Mouse (Mus musculus): Measurements from ENCODE around the gene D3Ertd254e.
"Not testable (repeated sequence)": the region's sequence is repeated elsewhere in the genome, so short reads cannot be mapped to it uniquely, and the experiment has no call there.

Gene D3Ertd254e

GRCm38 (mm10) chr3:36150934-36151686 lies at the start of gene D3Ertd254e:
D3Ertd254e (plus strand) TSS chr3:36151017.
- in situ Hi-C loops (cut with MboI, MseI), result loop anchor here in 1 of 2 experiments (10.0 kb wide), 1 partner anchor 1496 kb away; the partner anchor contains the start of gene Sox2

- in situ Hi-C loops (cut with MboI, MseI), result no loop called here
Observed at GRCm38 (mm10) chr3:36116076-36116475, 34.7 kb upstream of the D3Ertd254e start.

- in situ Hi-C loops (cut with MboI, MseI), result no loop called here
Observed at GRCm38 (mm10) chr3:36119684-36120548, 30.9 kb upstream of the D3Ertd254e start.

- in situ Hi-C loops (cut with MboI, MseI), result not testable (repeated sequence)
Observed at GRCm38 (mm10) chr3:36126176-36126575, 24.6 kb upstream of the D3Ertd254e start.

DNA sequence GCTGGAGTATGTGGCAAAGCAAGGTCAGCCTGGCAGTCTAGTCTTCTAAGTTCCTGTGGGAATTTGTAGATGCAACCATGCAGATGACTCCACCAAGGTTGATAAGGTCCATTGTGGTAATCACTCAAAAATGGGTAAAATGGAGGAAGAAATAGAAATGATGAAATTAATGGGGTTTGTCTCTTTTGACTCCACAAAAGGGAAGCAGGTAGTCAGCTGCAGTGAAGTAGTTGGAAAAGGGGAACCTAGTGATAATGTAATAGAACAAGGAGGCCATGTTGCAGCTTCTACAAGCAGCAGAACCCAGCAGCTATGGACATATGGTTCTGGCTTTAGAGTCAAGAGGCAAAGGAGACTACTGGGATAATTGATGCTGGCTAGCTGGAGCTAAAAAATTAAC lies 14.7 kb upstream of the D3Ertd254e start:
- in situ Hi-C loops (cut with MboI, MseI), result loop anchor here (5.0 kb wide), 3 partner anchors 159 to 449 kb away; no protein-coding TSS in a partner anchor

DNA sequence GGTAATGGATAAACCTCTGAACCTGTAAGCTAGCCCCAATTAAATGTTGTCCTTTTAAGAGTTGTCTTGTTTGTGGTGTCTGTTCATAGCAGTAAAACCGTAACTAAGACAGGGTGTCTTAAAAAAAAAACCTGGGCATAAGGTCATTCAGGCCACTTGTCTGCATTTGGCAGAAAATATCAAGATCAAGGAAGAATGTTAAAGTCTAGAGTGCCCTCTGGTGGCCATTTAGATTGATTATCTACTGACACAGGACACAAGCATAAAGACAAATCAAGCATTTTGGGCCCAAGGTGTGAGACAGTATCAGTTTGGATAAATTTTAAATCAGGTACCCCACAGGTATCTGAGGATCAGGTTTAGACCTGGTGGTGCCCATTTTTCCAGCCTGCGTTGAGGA lies 13.3 kb upstream of the D3Ertd254e start:
- in situ Hi-C loops (cut with MboI, MseI), result loop anchor here (5.0 kb wide), 3 partner anchors 160 to 450 kb away; no protein-coding TSS in a partner anchor

GRCm38 (mm10) chr3:36138171-36138660 lies 12.6 kb upstream of the D3Ertd254e start:
- in situ Hi-C loops (cut with MboI, MseI), result loop anchor here (5.0 kb wide), 3 partner anchors 161 to 451 kb away; no protein-coding TSS in a partner anchor

- in situ Hi-C loops (cut with MboI, MseI), result loop anchor here (5.0 kb wide), 3 partner anchors 162 to 452 kb away; no protein-coding TSS in a partner anchor
Observed at GRCm38 (mm10) chr3:36138996-36139395, 11.8 kb upstream of the D3Ertd254e start.

DNA sequence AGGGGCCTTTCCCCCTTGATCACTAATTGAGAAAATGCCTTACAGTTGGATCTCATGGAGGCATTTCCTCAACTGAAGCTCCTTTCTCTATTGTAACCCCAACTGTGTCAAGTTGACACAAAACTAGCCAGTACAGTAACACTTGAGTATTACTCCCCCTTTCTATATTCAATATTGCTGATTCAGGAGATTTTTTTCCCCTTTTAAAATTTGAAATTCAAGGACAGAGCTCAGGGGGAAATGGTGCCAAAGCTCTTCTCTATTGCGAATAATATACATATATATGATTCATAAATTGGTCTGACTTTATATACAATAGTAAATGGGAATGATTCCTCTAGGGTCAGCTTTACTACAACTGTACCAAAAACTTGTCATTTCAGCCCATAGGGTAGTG lies 282 bp upstream of the D3Ertd254e start:
- in situ Hi-C loops (cut with MboI, MseI), result loop anchor here in 1 of 2 experiments (10.0 kb wide), 1 partner anchor 1496 kb away; the partner anchor contains the start of gene Sox2

GRCm38 (mm10) chr3:36155268-36155667 lies 4.5 kb downstream of the D3Ertd254e start:
- in situ Hi-C loops (cut with MboI, MseI), result loop anchor here in 1 of 2 experiments (10.0 kb wide), 1 partner anchor 1500 kb away; the partner anchor contains the start of gene Sox2

DNA sequence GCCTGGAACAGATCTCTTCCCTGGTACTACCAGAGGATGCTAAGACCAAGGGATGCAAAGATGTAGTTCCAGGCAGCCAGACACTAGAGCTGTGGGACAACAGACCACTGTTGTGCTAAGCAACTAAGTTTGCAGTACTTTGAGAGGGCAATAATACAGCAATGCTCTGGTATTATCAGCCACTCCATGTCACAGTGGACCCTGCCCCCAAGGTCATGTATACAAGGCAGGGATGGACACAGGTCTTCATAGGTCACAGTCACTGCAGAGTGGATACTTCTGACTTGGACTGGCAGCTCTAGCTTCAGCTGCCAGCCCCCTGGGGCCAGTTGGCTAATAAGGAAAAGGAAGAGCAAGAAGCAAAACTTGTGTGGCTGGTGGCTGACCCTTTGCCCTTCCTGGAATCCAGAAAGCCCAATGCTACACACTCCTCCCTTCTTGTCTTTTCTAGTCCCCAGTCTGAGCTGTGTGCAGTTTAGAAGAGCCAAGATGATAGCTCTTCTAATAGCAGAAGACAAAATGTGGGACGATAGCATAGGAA lies 19.9 kb downstream of the D3Ertd254e start:
- in situ Hi-C loops (cut with MboI, MseI), result no loop called here

DNA sequence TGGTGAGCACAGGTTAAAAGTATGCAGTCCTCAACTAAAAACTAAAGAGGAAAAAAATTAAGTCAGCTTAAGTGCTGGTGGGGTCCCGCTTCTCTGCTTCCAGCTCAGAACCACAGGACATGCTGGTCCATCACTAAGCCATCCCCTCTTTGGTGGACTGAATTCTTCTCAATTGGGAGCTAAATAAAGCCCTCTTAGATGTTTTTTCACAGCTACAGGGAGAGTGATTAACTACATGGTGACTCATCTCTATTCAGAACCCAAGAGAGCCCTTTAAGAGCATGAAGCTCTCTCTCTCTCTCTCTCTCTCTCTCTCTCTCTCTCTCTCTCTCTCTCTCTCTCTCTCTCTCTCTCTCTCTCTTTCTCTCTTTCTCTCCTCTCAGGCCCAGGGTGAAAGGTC lies 20.5 kb downstream of the D3Ertd254e start:
- in situ Hi-C loops (cut with MboI, MseI), result no loop called here

GRCm38 (mm10) chr3:36173761-36174160 lies 22.9 kb downstream of the D3Ertd254e start:
- in situ Hi-C loops (cut with MboI, MseI), result no loop called here

DNA sequence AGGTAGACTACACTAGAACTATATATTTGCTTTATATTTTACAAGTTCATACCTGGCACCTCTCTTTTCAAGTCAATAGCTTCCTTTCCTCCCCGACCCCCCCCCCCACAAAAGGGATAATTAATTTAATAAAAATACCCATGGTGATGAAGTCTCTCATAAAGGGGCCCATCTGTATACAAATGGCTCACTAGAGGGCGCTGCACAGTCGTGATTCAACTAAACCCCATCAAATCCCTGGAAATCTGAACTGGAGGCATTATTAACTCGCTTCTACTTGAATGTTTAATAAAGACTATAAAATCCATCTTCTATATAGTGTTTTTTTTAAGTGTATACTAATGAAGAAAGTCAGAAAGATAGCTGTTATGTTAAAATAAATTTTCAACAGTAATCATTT lies 30.7 kb downstream of the D3Ertd254e start:
- in situ Hi-C loops (cut with MboI, MseI), result no loop called here

GRCm38 (mm10) chr3:36186510-36186909 lies 35.7 kb downstream of the D3Ertd254e start:
- in situ Hi-C loops (cut with MboI, MseI), result no loop called here

DNA sequence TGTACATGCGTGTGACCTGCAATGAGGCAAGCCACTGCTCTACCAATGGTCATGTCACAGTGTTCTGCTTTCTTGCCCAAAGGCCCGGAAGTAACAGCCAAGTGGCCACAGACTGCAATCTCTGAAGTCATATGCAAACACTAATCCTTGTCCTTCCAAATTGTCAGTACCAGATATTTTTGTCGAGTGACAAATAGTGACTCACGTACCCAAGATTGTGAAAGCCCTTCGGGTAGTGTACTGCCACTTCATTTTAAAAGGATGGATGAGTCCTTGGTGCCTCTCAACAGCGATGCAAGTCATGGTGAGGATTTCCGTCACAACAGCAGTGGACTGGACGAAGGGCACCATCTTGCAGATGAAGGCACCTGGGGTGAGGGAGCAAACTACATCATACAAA lies 38.4 kb downstream of the D3Ertd254e start:
- in situ Hi-C loops (cut with MboI, MseI), result no loop called here

- in situ Hi-C loops (cut with MboI, MseI), result no loop called here
Observed at GRCm38 (mm10) chr3:36201098-36201497, 50.3 kb downstream of the D3Ertd254e start.

DNA sequence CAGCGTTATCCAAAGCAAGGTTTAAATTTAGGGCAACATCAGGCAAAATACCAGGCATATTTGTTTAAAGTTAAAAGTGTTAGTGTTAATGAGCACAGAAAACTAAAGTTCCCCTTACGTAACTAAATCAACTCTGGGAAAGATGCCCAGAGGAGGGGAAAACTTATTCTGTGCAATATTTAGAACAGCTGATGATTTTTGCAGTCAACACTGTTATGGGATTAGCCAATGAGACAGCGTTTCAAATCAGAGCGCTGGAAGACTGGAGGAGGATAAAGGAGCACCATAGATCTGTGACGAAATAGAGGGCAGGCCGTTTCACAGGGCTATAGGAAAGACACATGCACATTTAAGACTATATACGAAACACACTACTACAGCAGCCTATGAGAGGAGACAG lies 52.1 kb downstream of the D3Ertd254e start:
- in situ Hi-C loops (cut with MboI, MseI), result no loop called here

DNA sequence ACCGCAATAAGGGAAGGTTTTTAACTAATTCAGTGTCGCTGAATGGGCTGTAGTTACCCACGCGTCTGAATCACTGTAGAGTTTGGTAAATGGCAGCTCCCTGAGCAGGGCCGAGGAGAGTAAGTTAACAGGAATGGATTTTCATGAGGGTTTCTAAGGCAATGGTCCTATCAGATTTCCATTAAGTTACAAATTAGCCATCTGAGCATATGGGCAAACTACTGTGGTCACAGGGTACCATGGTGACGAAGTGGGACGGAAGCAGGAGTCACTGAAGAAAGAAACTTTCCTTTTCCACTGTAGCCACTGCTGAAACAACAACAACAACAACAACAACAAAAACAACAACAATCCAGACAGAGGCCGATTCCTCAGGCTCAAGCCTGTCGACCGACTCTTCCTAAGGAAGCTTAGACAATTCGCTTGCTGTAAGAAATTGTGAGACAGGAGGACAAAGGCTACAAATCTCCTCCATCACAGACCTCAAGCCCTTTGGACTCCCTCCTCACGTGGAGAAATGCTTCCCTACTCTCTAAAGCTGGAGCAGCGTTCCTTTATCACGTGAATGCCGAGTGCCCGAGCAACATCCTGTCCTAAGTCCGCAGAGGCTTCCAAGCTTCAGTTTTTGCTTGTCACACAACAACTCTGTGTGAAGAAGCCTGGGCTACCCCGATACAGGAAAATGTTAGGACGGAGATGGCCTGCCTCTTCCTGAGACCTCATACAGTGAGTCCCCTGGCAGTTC lies 56.9 kb downstream of the D3Ertd254e start:
- in situ Hi-C loops (cut with MboI, MseI), result no loop called here

DNA sequence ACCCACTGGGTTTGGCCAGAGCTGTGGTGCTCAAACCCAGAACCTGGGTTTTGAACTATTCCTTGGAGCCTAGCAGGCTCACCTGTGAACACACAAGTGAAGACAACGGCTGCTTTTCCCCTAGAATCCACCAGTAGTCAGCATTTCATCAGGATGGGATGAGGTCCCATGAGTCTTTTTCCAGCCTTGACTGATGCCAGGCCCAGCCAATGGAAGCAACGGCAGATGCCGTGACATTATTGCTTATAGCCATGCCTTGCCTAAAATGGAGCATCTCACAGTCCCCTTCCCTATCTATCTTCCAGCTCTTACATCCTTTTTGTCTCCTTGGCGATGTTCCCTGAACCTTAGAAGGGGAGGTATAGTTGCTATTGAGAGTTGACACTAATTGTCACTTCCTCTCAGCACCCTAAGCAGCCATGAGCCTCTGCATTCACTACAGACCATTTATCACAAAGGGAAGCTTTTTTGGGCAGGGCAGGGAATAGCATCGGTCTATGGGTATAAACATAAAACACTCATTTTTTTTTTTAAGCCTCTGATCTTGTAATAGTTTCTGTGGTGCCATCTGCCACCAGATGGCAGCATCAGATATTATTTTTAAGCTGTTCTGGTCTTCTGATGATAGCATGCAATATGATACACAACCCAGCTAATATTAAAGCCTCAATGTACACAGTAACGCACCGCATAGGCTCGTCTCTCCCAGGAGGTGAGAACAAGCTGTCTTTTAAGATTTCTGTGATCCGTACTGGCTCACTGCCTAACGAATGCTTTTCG lies 59.1 kb downstream of the D3Ertd254e start:
- in situ Hi-C loops (cut with MboI, MseI), result loop anchor here (5.0 kb wide), 4 partner anchors 227 to 292 kb away; no protein-coding TSS in a partner anchor

Measured in T-helper 17 cell (primary cell).